9 mouse cellular contexts compared by ENCODE assay signal in genomic region chr14:53803698-53804620, GRCm38 (mm10).
DNase-seq lines count a peak whose midpoint lies in the region; ATAC-seq and TF ChIP-seq lines count a peak whose summit lies in the region.
"Had no signal": no experiment of that assay in that cellular context is flagged by ENCODE, and none has a peak within 500 bp of the region (broad histone marks: within the 10 kb centered on the region; RNA-seq: fewer than 3 reads in every experiment).

No protein-coding gene starts in this region.

- intact Hi-C loops in heart, postnatal 10 days (cut with DNase I), result loop anchor here (1.0 to 5.0 kb wide), 2 partner anchors 28 to 67 kb away; no protein-coding TSS in a partner anchor

- no peak for ATAC-seq in embryonic facial prominence, embryonic 13.5 days (ENCODE audit: insufficient number of reproducible peaks, insufficient read depth, low FRiP score, low TSS enrichment, low read depth)
- ATAC-seq in liver, embryonic 15.5 days (ENCODE audit: insufficient read depth), result no peak
- ATAC-seq in neural tube, embryonic 13.5 days (ENCODE audit: low read depth), result peak; percentile 90

- peak overlapping the region; percentile 95 for H3K4me2 ChIP-seq in CH12.LX (ENCODE audit: insufficient read depth, low read depth, poor library complexity, severe bottlenecking)
- peak overlapping the region; percentile 49 for H3K4me2 ChIP-seq in embryonic facial prominence, embryonic 13.5 days
- peak overlapping the region; percentile 56 for H3K4me2 ChIP-seq in liver, embryonic 15.5 days
- H3K4me2 ChIP-seq in neural tube, embryonic 13.5 days, result peak overlapping the region; percentile 41

- no peak for TF ChIP-seq EP300 in CH12.LX (IDR thresholded peaks at IDR 0.05; ENCODE audit: low read length)

- TF ChIP-seq RAD21 in CH12.LX (IDR thresholded peaks at IDR 0.05; ENCODE audit: low read depth, low read length), result peak; percentile 77

- no peak overlapping the region for H3K9ac ChIP-seq in CH12.LX (ENCODE audit: insufficient read depth, low read depth)
- H3K9ac ChIP-seq in embryonic facial prominence, embryonic 13.5 days, result 0 out of 2 replicates have a peak overlapping the region, but pooled peaks have one; percentile 46
- no peak overlapping the region for H3K9ac ChIP-seq in liver, embryonic 15.5 days
- H3K9ac ChIP-seq in neural tube, embryonic 13.5 days, result peak overlapping the region; percentile 17; the same call in 1 of the 2 replicates

- no peak overlapping the region for H3K4me3 ChIP-seq in CH12.LX (replicated peaks in 1 of 3; ENCODE audit: low read depth in 2 of 3, low read length in 2 of 3, poor library complexity in 1 of 3)
- H3K4me3 ChIP-seq in embryonic facial prominence, embryonic 13.5 days, result peak overlapping the region; percentile 18; the same call in 1 of the 2 replicates
- peak overlapping the region; percentile 32; the same call in 1 of the 2 replicates for H3K4me3 ChIP-seq in liver, embryonic 15.5 days (replicated peaks)
- no peak overlapping the region for H3K4me3 ChIP-seq in neural tube, embryonic 13.5 days

- H3K79me2 ChIP-seq in CH12.LX (replicated peaks; ENCODE audit: control insufficient read depth, extremely low read depth, insufficient read depth, poor library complexity, severe bottlenecking), result no peaks in the 10 kb centered on the region

- no peak overlapping the region for H3K27ac ChIP-seq in CH12.LX (ENCODE audit: insufficient read depth, low read depth)
- H3K27ac ChIP-seq in embryonic facial prominence, embryonic 13.5 days, result no peak overlapping the region
- no peak overlapping the region for H3K27ac ChIP-seq in liver, embryonic 15.5 days (replicated peaks)
- no peak overlapping the region for H3K27ac ChIP-seq in neural tube, embryonic 13.5 days (replicated peaks)
- H3K27ac ChIP-seq: macrophage had no signal

- no peaks in the 10 kb centered on the region for H3K9me3 ChIP-seq in CH12.LX (replicated peaks; ENCODE audit: low read length)
- H3K9me3 ChIP-seq in embryonic facial prominence, embryonic 13.5 days, result no peaks in the 10 kb centered on the region
- no peaks in the 10 kb centered on the region for H3K9me3 ChIP-seq in liver, embryonic 15.5 days (replicated peaks)
- H3K9me3 ChIP-seq in neural tube, embryonic 13.5 days, result no peaks in the 10 kb centered on the region

- peak; percentile 63 to 87 for TF ChIP-seq CTCF in CH12.LX (conservative IDR thresholded peaks at IDR 0.05 in 1 of 2, IDR thresholded peaks at IDR 0.05 in 1 of 2; ENCODE audit: low read depth in 2 of 2, low read length in 2 of 2)

- no peaks in the 10 kb centered on the region for H3K27me3 ChIP-seq in CH12.LX (replicated peaks)
- H3K27me3 ChIP-seq in embryonic facial prominence, embryonic 13.5 days, result 0 out of 2 replicates have a peak, but pooled peaks cover 3% of the 10 kb centered on the region
- H3K27me3 ChIP-seq in liver, embryonic 15.5 days, result no peaks in the 10 kb centered on the region
- no peaks in the 10 kb centered on the region for H3K27me3 ChIP-seq in neural tube, embryonic 13.5 days

- in situ Hi-C loops in CH12.LX (cut with MboI; ENCODE audit: low pct_ligation_motif_present, low pct_unique_long_range_greater_than_20kb, low sequenced_read_pairs), result no loop called here

- no peaks in the 10 kb centered on the region for H3K36me3 ChIP-seq in CH12.LX (replicated peaks in 1 of 2; ENCODE audit: control insufficient read depth in 1 of 2, insufficient read depth in 1 of 2, low read length in 1 of 2)
- no peaks in the 10 kb centered on the region for H3K36me3 ChIP-seq in embryonic facial prominence, embryonic 13.5 days
- H3K36me3 ChIP-seq in liver, embryonic 15.5 days (replicated peaks), result no peaks in the 10 kb centered on the region
- no peaks in the 10 kb centered on the region for H3K36me3 ChIP-seq in neural tube, embryonic 13.5 days

- no peak for TF ChIP-seq POLR2A in CH12.LX (IDR thresholded peaks at IDR 0.05; ENCODE audit: low read depth, low read length)

- 24% methylated on average over 17 of the region's 17 CpGs for WGBS in embryonic facial prominence, embryonic 13.5 days
- WGBS in large intestine, adult 2 months, result 23% methylated on average over 17 of the region's 17 CpGs
- 28% methylated on average over 17 of the region's 17 CpGs for WGBS in liver, embryonic 15.5 days (ENCODE audit: insufficient replicate concordance)
- WGBS in neural tube, embryonic 13.5 days, result 28% methylated on average over 17 of the region's 17 CpGs

- dilution Hi-C loops in CH12.LX (cut with MboI; ENCODE audit: extremely low pct_ligation_motif_present, extremely low pct_unique_long_range_greater_than_20kb, low sequenced_read_pairs), result no loop called here

- peaks cover 0 to 4% of the 10 kb centered on the region in 2 experiments; a peak in 2 of 4 replicates for H3K4me1 ChIP-seq in CH12.LX (ENCODE audit: control insufficient read depth in 1 of 2, insufficient read depth in 2 of 2)
- no peaks in the 10 kb centered on the region for H3K4me1 ChIP-seq in embryonic facial prominence, embryonic 13.5 days
- peaks cover 20% of the 10 kb centered on the region for H3K4me1 ChIP-seq in liver, embryonic 15.5 days (replicated peaks)
- no peaks in the 10 kb centered on the region; the same call in 1 of the 2 replicates for H3K4me1 ChIP-seq in neural tube, embryonic 13.5 days (replicated peaks)

- DNase-seq in CH12.LX (ENCODE audit: extremely low read depth), result peak; percentile 76
- peak; percentile 21 for DNase-seq in adrenal gland, adult 8-10 months
- DNase-seq in heart, postnatal 10 days, result peak; percentile 74 to 79
- peak; percentile 32 for DNase-seq in large intestine, adult 2 months (ENCODE audit: low read depth, low spot score)
- peak; percentile 74 for DNase-seq in thymus, postnatal 14 days

TF ChIP-seq in CH12.LX, 34 proteins besides CTCF, POLR2A, EP300 and RAD21:
- TF ChIP-seq PAX5 (IDR thresholded peaks at IDR 0.05; ENCODE audit: low read length) (no peak), POLR2AphosphoS2 (IDR thresholded peaks at IDR 0.05; ENCODE audit: low read depth, low read length) (no peak), TCF12 (IDR thresholded peaks at IDR 0.05; ENCODE audit: low read depth, low read length) (no peak), ZC3H11A (IDR thresholded peaks at IDR 0.05; ENCODE audit: low read depth, low read length) (no peak), ETS1 (conservative IDR thresholded peaks at IDR 0.05; ENCODE audit: low read depth, low read length) (no peak), USF2 (conservative IDR thresholded peaks at IDR 0.05; ENCODE audit: low read depth, low read length) (no peak), NELFE (IDR thresholded peaks at IDR 0.05; ENCODE audit: low read depth, low read length) (no peak), KAT2A (IDR thresholded peaks at IDR 0.05; ENCODE audit: insufficient replicate concordance, low read length) (no peak), ZNF384 (IDR thresholded peaks at IDR 0.05; ENCODE audit: low read depth, low read length) (peak; percentile 76), SMC3 (IDR thresholded peaks at IDR 0.05; ENCODE audit: low read depth, low read length) (peak; percentile 74)

Comparison
In these comparisons a context has a peak if more than half of its experiments do, and no peak if none do; other contexts are left out.
1. DNase-seq: peak in every context shown above with its lines; median percentile 76 in heart, postnatal 10 days; 76 in CH12.LX; 74 in thymus, postnatal 14 days; 32 in large intestine, adult 2 months; 21 in adrenal gland, adult 8-10 months.
2. H3K4me2 ChIP-seq: peak in every context shown above with its lines; median percentile 95 in CH12.LX; 56 in liver, embryonic 15.5 days; 49 in embryonic facial prominence, embryonic 13.5 days; 41 in neural tube, embryonic 13.5 days.
3. H3K4me3 ChIP-seq: peak in embryonic facial prominence, embryonic 13.5 days (single experiment) and liver, embryonic 15.5 days (single experiment); none in CH12.LX (0 of 3) and neural tube, embryonic 13.5 days (single experiment).
4. H3K9ac ChIP-seq: peak in embryonic facial prominence, embryonic 13.5 days (single experiment) and neural tube, embryonic 13.5 days (single experiment); none in CH12.LX (single experiment) and liver, embryonic 15.5 days (single experiment).